Mouse (Mus musculus) spleen, adult 2 months (tissue): ENCODE data around the gene Ate1.

Source experiments
- CTCF ChIP-seq: fragments of 200-500 bp; IDR thresholded peaks from 2 replicates; pipeline ENCODE4 v1.5.1; 2011; ENCODE audit warnings: mild to moderate bottlenecking, inconsistent platforms; ENCODE audit not compliant: insufficient read depth, insufficient read length, insufficient replicate concordance; ENCODE audit errors: extremely low read depth
- POLR2A ChIP-seq: fragments of 200-500 bp; IDR thresholded peaks from 2 replicates; pipeline ENCODE4 v1.6.1; 2011; ENCODE audit warnings: low read depth, low read length, inconsistent platforms

- TF ChIP-seq POLR2A (no peak), CTCF (no peak)
Observed at GRCm38 (mm10) chr7:130419961-130420360, 100.2 kb downstream of the Ate1 start.
